Mouse (Mus musculus): ENCODE results near the gene Msantd2. TPM values are rescaled to one million over a fixed set of nuclear protein-coding genes. Genes with fewer than 3 reads are reported as not detected.

The Msantd2 gene
- polyA plus RNA-seq (2014; fragmentation: Nextera tagmentation; extraction: Ambion mirVana): 13.8 and 17.5 TPM in 2 replicates

GRCm38 (mm10) chr9:37488611-37489396 lies at the start of gene Msantd2:
Msantd2 (plus strand) TSS chr9:37489319.
- Histone ChIP-seq H3K27me3 (ENCODE audit: control insufficient read depth, insufficient read depth, low read length) (no peaks in the 10 kb centered on the region), H3K27ac (replicated peaks in 1 of 2; ENCODE audit: control insufficient read depth in 1 of 2, insufficient read depth in 1 of 2, low read depth in 2 of 2, low read length in 2 of 2) (peak within 1 kb of the TSS; percentile 97 to 98), H3K9me3 (ENCODE audit: control insufficient read depth, low read length) (no peaks in the 10 kb centered on the region), H3K4me3 (ENCODE audit: control insufficient read depth in 1 of 2, insufficient read depth in 1 of 2, low read depth in 1 of 2, low read length in 2 of 2) (peak within 1 kb of the TSS; percentile 85 to 99), H3K9ac (ENCODE audit: low read length) (peak within 1 kb of the TSS; percentile 96), H3K4me1 (ENCODE audit: control insufficient read depth in 2 of 2, insufficient read depth in 2 of 2, low read length in 2 of 2) (peaks cover 2 to 15% of the 10 kb centered on the region in 2 experiments; a peak in 3 of 4 replicates), H3K4me2 (ENCODE audit: low read length) (peak within 1 kb of the TSS; percentile 78), H3K36me3 (ENCODE audit: control insufficient read depth, insufficient read depth, low read length) (no peaks in the 10 kb centered on the region)
- WGBS: under 1% methylated on average over 44 of the region's 44 CpGs
- peak; percentile 94 for ATAC-seq (ENCODE audit: insufficient number of reproducible peaks, insufficient read depth, low FRiP score, low read depth)

GRCm38 (mm10) chr9:37452401-37452800 lies 36.7 kb upstream of the Msantd2 start:
- H3K4me3 ChIP-seq (ENCODE audit: control insufficient read depth in 1 of 2, insufficient read depth in 1 of 2, low read depth in 1 of 2, low read length in 2 of 2): no peak overlapping the region
- ATAC-seq (ENCODE audit: insufficient number of reproducible peaks, insufficient read depth, low FRiP score, low read depth): no peak
- H3K4me1 ChIP-seq (ENCODE audit: control insufficient read depth in 2 of 2, insufficient read depth in 2 of 2, low read length in 2 of 2): no peaks in the 10 kb centered on the region; a peak in 1 of 4 replicates
- H3K27me3 ChIP-seq (ENCODE audit: control insufficient read depth, insufficient read depth, low read length): peaks cover 64% of the 10 kb centered on the region
- H3K4me2 ChIP-seq (ENCODE audit: low read length): no peak overlapping the region
- WGBS: under 1% methylated on average over 5 of the region's 5 CpGs
- no peak overlapping the region for H3K9ac ChIP-seq (ENCODE audit: low read length)
- no peak overlapping the region for H3K27ac ChIP-seq (replicated peaks in 1 of 2; ENCODE audit: control insufficient read depth in 1 of 2, insufficient read depth in 1 of 2, low read depth in 2 of 2, low read length in 2 of 2)
- H3K9me3 ChIP-seq (ENCODE audit: control insufficient read depth, low read length): no peaks in the 10 kb centered on the region
- H3K36me3 ChIP-seq (ENCODE audit: control insufficient read depth, insufficient read depth, low read length): no peaks in the 10 kb centered on the region

- Histone ChIP-seq H3K4me2 (ENCODE audit: low read length) (no peak overlapping the region), H3K4me1 (ENCODE audit: control insufficient read depth in 2 of 2, insufficient read depth in 2 of 2, low read length in 2 of 2) (no peaks in the 10 kb centered on the region; a peak in 1 of 4 replicates), H3K27ac (replicated peaks in 1 of 2; ENCODE audit: control insufficient read depth in 1 of 2, insufficient read depth in 1 of 2, low read depth in 2 of 2, low read length in 2 of 2) (no peak overlapping the region), H3K9me3 (ENCODE audit: control insufficient read depth, low read length) (no peaks in the 10 kb centered on the region), H3K36me3 (ENCODE audit: control insufficient read depth, insufficient read depth, low read length) (no peaks in the 10 kb centered on the region), H3K9ac (ENCODE audit: low read length) (no peak overlapping the region), H3K27me3 (ENCODE audit: control insufficient read depth, insufficient read depth, low read length) (peaks cover 73% of the 10 kb centered on the region), H3K4me3 (ENCODE audit: control insufficient read depth in 1 of 2, insufficient read depth in 1 of 2, low read depth in 1 of 2, low read length in 2 of 2) (no peak overlapping the region)
- 53% methylated on average over 4 of the region's 4 CpGs for WGBS
- no peak for ATAC-seq (ENCODE audit: insufficient number of reproducible peaks, insufficient read depth, low FRiP score, low read depth)
These were observed 35.8 kb upstream of the Msantd2 start for GRCm38 (mm10) chr9:37453328-37453727.

GRCm38 (mm10) chr9:37454011-37454492 lies 35.1 kb upstream of the Msantd2 start:
- WGBS: 25% methylated on average over 6 of the region's 6 CpGs
- Histone ChIP-seq H3K4me2 (ENCODE audit: low read length) (no peak overlapping the region), H3K36me3 (ENCODE audit: control insufficient read depth, insufficient read depth, low read length) (no peaks in the 10 kb centered on the region), H3K9ac (ENCODE audit: low read length) (no peak overlapping the region), H3K27ac (replicated peaks in 1 of 2; ENCODE audit: control insufficient read depth in 1 of 2, insufficient read depth in 1 of 2, low read depth in 2 of 2, low read length in 2 of 2) (no peak overlapping the region), H3K4me1 (ENCODE audit: control insufficient read depth in 2 of 2, insufficient read depth in 2 of 2, low read length in 2 of 2) (no peaks in the 10 kb centered on the region; a peak in 1 of 4 replicates), H3K9me3 (ENCODE audit: control insufficient read depth, low read length) (no peaks in the 10 kb centered on the region), H3K27me3 (ENCODE audit: control insufficient read depth, insufficient read depth, low read length) (peaks cover 79% of the 10 kb centered on the region), H3K4me3 (ENCODE audit: control insufficient read depth in 1 of 2, insufficient read depth in 1 of 2, low read depth in 1 of 2, low read length in 2 of 2) (no peak overlapping the region)
- no peak for ATAC-seq (ENCODE audit: insufficient number of reproducible peaks, insufficient read depth, low FRiP score, low read depth)

- WGBS: 32% methylated on average over 3 of the region's 3 CpGs
- no peaks in the 10 kb centered on the region for H3K9me3 ChIP-seq (ENCODE audit: control insufficient read depth, low read length)
- H3K27ac ChIP-seq (replicated peaks in 1 of 2; ENCODE audit: control insufficient read depth in 1 of 2, insufficient read depth in 1 of 2, low read depth in 2 of 2, low read length in 2 of 2): no peak overlapping the region
- peaks cover 0 to 2% of the 10 kb centered on the region in 2 experiments; a peak in 2 of 4 replicates for H3K4me1 ChIP-seq (ENCODE audit: control insufficient read depth in 2 of 2, insufficient read depth in 2 of 2, low read length in 2 of 2)
- ATAC-seq (ENCODE audit: insufficient number of reproducible peaks, insufficient read depth, low FRiP score, low read depth): no peak
- no peak overlapping the region for H3K4me3 ChIP-seq (ENCODE audit: control insufficient read depth in 1 of 2, insufficient read depth in 1 of 2, low read depth in 1 of 2, low read length in 2 of 2)
- no peaks in the 10 kb centered on the region for H3K36me3 ChIP-seq (ENCODE audit: control insufficient read depth, insufficient read depth, low read length)
- H3K27me3 ChIP-seq (ENCODE audit: control insufficient read depth, insufficient read depth, low read length): peaks cover 86% of the 10 kb centered on the region
- no peak overlapping the region for H3K9ac ChIP-seq (ENCODE audit: low read length)
- no peak overlapping the region for H3K4me2 ChIP-seq (ENCODE audit: low read length)
These were observed 34.1 kb upstream of the Msantd2 start for GRCm38 (mm10) chr9:37454991-37455390.

- H3K4me3 ChIP-seq (ENCODE audit: control insufficient read depth in 1 of 2, insufficient read depth in 1 of 2, low read depth in 1 of 2, low read length in 2 of 2): peak overlapping the region in 1 of 2 experiments; percentile 39; a peak in 2 of 4 replicates
- no peaks in the 10 kb centered on the region for H3K9me3 ChIP-seq (ENCODE audit: control insufficient read depth, low read length)
- H3K4me1 ChIP-seq (ENCODE audit: control insufficient read depth in 2 of 2, insufficient read depth in 2 of 2, low read length in 2 of 2): peaks cover 3 to 11% of the 10 kb centered on the region in 2 experiments
- H3K9ac ChIP-seq (ENCODE audit: low read length): no peak overlapping the region
- H3K4me2 ChIP-seq (ENCODE audit: low read length): peak overlapping the region; percentile 74
- H3K27me3 ChIP-seq (ENCODE audit: control insufficient read depth, insufficient read depth, low read length): peaks cover 94% of the 10 kb centered on the region
- H3K27ac ChIP-seq (replicated peaks in 1 of 2; ENCODE audit: control insufficient read depth in 1 of 2, insufficient read depth in 1 of 2, low read depth in 2 of 2, low read length in 2 of 2): no peak overlapping the region
- ATAC-seq (ENCODE audit: insufficient number of reproducible peaks, insufficient read depth, low FRiP score, low read depth): no peak
- WGBS: 3% methylated on average over 8 of the region's 8 CpGs
- no peaks in the 10 kb centered on the region for H3K36me3 ChIP-seq (ENCODE audit: control insufficient read depth, insufficient read depth, low read length)
These were observed 33.3 kb upstream of the Msantd2 start for GRCm38 (mm10) chr9:37455868-37456267.

- ATAC-seq (ENCODE audit: insufficient number of reproducible peaks, insufficient read depth, low FRiP score, low read depth): no peak
These were observed 32.6 kb upstream of the Msantd2 start for GRCm38 (mm10) chr9:37456481-37456910.

More at GRCm38 (mm10) chr9:37456481-37456910, 32.6 kb upstream of the Msantd2 start:
- H3K27ac ChIP-seq (replicated peaks in 1 of 2; ENCODE audit: control insufficient read depth in 1 of 2, insufficient read depth in 1 of 2, low read depth in 2 of 2, low read length in 2 of 2): no peak overlapping the region
- H3K4me3 ChIP-seq (ENCODE audit: control insufficient read depth in 1 of 2, insufficient read depth in 1 of 2, low read depth in 1 of 2, low read length in 2 of 2): peak overlapping the region; percentile 28 to 39
- H3K9me3 ChIP-seq (ENCODE audit: control insufficient read depth, low read length): no peaks in the 10 kb centered on the region
- under 1% methylated on average over 17 of the region's 20 CpGs for WGBS
- peaks cover 3 to 12% of the 10 kb centered on the region in 2 experiments for H3K4me1 ChIP-seq (ENCODE audit: control insufficient read depth in 2 of 2, insufficient read depth in 2 of 2, low read length in 2 of 2)
- peak overlapping the region; percentile 28 for H3K9ac ChIP-seq (ENCODE audit: low read length)
- peaks cover 97% of the 10 kb centered on the region for H3K27me3 ChIP-seq (ENCODE audit: control insufficient read depth, insufficient read depth, low read length)
- no peaks in the 10 kb centered on the region for H3K36me3 ChIP-seq (ENCODE audit: control insufficient read depth, insufficient read depth, low read length)
- H3K4me2 ChIP-seq (ENCODE audit: low read length): peak overlapping the region; percentile 74
